Mouse (Mus musculus): ENCODE measurements at regions not wholly inside any gene's neighbourhood (a gene's known extent, or its start where the extent isn't known, plus 50 kb on each side); places are given as distances from the start of the nearest gene placed in this dataset.

- no peak for DNase-seq (ENCODE audit: low spot score)
Observed at GRCm38 (mm10) chr17:61520087-61520486, 1361.0 kb downstream of the Efna5 start.

- no peak for DNase-seq (ENCODE audit: low spot score)
Observed at GRCm38 (mm10) chr17:61515059-61515458, 1366.1 kb downstream of the Efna5 start.

- no peak for DNase-seq (ENCODE audit: low spot score)
Observed at GRCm38 (mm10) chr17:61513433-61513832, 1367.7 kb downstream of the Efna5 start.

- no peak for DNase-seq (ENCODE audit: low spot score)
Observed at GRCm38 (mm10) chr17:61495261-61495660, 1385.9 kb downstream of the Efna5 start.

DNA sequence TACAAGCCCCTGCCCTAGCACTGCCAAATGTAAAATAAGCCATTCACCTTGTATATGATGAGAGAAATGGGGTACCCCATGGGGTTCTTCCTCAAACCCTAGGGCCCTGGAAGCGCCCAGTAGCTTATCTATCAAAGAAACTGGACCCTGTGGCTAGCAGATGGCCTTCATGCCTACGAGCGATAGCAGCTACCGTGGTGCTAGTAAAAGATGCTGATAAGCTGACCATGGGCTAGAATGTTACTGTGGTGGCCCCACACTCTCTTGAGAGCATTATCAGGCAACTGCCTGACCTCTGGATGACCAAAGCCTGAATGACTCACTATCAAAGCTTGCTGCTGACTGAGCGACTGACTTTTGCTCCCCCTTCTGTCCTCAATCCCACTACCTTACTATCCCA is 1403.7 kb downstream of the Efna5 start:
- DNase-seq (ENCODE audit: low spot score): no peak

DNA sequence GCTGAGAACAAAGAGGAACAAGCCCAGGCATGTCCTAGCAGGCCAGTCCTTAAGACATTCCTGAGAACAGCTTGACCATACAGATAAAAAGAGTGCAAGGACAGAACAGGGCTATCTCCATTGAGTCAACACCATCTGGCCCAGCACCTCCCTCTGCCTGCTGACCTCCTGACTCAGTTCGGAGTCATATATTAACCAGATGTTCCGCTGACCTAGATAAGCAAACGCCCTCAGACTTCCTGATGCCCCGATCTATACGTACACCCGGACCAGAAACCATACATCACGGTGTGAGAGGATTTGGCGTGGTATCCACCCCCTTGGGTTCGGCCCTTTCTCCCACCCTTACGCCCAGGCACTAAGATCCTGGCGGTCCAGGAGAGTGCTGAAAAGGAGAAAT is 1406.7 kb downstream of the Efna5 start:
- DNase-seq (ENCODE audit: low spot score): peak; percentile 3

DNA sequence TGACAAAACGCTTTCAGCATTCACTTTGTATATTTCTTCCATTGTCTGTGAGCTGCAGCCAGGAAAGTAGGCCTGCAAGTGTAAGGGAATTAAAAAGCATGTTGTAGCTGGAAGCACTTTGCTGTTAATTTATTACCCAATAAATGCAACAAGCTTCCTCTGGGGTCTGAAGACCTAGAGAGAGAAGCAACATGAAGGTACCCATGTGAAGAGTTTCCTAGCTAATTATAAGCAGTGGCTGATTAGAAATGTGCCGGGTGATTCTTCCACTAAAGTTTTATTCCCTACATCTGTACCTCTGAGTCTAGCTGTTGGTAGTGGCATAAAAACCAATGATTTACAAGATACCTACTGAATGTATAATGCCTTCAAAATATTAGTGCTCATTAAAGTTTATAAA is 1428.2 kb downstream of the Efna5 start:
- DNase-seq (ENCODE audit: low spot score): no peak

DNA sequence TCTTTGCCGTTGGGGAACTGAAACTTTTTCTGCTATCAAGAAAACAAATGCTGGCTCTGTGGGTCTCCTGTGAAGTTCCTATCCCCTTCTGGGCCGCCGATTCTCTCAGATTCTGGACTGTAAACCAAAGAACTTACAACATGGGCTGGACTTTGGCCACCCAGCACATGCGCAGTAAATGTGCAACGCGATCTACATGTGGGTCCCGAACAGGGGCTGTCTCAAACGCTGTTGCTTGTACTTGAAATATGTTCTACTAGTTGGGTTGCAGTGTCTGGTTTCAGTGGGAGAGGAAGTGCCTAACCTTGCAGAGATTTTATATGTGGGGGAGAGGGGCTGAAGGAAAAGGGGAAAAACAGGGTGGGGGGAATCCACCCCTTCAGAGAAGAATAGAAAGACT is 1454.3 kb downstream of the Efna5 start:
- no peak for DNase-seq (ENCODE audit: low spot score)

Data from c-Kit-positive CD71-positive TER-119-positive erythroid progenitor cells, embryonic 14.5 days (primary cell).